Mouse (Mus musculus): ENCODE data around the gene Zfyve27.

Gene Zfyve27

DNA sequence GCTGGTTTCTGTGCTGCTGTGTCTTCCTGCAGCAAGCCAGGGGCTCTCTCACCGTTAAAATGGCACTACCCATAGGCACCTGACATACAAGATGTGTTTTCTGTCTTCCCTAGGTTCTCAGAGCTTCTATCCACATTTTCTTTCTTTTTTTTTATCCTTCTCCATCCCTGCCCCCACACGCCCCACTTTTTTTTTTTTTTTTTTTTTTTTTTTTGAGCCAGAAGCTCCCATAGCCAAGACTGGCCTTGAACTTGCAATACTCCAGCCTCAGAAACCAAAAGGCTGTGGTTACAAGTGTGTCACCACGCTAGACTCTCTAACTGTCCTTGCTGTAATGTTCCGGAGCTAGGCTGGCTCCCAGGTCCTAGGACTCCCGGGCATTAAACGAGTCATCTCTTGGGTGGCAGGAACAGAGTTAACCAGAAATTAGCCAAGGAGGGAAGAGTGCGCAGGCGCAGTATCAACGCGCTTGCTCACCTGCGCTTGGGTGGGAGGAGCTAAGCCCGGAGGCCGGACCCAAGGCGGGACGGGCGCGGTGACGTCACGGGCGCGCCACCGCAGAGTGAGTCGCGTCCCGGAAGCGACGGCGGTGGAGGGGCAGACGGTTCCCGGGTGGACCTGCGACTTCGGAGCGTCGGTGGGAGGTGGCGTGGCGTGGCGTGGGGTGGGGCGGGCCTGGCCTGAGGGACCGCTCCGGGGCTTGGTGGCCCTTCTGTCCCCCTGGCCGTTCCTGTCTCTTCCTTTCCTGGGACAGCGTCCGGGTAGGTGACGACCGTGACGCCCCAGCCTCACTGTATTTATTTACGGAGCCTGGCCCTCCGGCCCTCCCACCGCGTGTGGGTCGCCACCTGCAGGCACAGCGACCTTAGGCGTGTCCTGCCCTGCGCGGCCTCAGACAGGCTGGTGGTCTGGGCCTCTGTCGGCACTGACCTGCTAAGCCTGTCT, 6.5 kb downstream of the Zfyve27 start:
- DNase-seq (ENCODE audit: extremely low read depth, low read depth, low spot score): peak; percentile 58

DNA sequence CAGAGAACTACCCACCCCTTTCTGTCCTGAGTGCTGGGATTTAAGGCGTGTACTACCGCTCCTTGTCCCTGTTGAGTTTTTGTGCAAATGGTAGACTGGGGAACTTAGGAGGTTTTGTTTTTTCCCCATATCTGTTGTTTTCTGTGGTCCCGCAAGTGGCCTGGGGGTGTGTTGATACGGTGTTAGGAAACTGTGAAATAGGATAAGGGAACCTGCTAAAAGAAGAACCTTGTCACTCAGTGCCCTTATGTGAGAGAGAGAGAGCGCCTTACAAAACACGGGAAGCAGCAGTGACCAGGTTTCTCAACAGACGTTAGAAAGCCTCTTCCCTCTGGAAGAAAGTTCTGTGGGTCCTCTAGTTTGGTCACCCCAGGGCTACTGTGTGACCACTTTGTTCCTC, 13.1 kb downstream of the Zfyve27 start:
- DNase-seq (ENCODE audit: extremely low read depth, low read depth, low spot score): no peak

DNA sequence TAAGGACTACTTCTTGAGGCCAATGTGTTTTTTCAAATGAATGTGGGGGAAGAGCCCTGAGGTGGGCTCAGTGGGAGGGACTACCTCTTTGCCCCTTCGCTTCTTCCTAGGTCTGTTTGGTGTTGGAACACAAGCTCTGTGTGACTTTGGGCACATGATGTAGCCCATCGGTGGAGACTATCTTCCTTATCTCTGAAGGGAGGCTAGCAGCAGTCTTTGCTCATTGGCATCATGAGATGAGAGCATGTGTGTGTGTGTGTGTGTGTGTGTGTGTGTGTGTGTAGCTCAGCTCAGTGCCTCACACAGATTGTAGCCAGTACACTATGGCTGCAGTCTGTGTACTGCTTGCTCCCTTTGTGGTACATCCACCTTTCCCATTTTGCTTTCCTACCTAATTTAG, 13.7 kb downstream of the Zfyve27 start:
- DNase-seq (ENCODE audit: extremely low read depth, low read depth, low spot score): no peak

DNA sequence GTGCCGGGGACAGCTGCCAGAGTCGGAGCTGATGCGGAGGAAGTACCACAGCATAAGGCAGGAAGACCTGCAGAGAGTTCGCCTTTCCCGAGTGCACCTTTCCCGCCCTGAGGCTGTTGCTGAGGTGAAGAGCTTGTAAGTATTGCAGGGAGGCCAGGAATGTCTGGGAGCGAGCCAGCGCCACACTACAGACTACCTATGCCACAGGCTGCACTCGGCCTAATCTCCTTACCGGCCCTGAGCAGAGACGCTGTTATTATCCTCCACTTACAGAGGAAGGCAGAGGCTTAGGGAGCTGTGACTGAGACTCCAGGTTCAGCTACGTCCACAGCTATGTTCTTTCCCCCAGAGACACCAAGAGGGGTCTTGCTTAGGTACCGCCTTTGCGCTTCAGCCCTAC, 15.6 kb downstream of the Zfyve27 start:
- DNase-seq (ENCODE audit: extremely low read depth, low read depth, low spot score): no peak

DNA sequence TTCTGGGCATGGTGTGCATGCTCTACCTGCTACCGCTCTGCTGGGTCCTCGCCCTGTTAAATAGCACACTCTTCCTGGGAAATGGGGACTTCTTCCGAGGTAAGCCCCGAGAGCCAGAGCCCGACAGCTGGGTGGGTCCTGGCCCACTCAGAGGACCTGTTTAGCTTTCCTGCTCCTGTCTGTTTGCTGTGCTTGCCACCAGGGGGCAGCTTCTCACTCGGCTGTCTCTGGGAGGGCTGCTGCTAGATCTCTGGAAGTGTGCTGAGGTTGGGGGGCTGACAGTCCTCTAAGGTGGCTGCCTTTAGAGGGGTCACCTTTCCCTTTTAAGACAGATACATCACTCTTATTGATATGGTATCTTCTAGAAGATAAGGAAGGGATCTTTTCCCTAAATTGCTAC, 18.9 kb downstream of the Zfyve27 start:
- no peak for DNase-seq (ENCODE audit: extremely low read depth, low read depth, low spot score)

DNA sequence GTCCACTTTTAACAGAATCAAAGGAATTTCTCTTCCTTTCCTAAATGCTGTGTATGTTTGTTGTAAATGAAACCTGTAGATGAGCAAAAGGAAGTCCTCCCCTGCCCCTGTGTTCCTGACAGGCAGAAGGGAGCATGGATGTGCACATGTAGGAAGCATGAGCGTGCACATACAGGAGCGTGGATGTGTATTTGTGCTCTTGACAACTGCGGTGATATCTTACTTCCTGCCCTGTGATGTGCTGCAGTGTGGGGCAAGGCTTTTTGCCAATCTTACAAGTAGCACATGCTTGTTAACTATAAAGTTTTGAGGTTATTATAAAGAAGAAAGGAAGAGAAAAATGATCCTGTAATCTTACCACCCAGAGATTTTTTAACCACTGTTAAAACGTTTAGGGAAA, 26.0 kb downstream of the Zfyve27 start:
- no peak for DNase-seq (ENCODE audit: extremely low read depth, low read depth, low spot score)

DNA sequence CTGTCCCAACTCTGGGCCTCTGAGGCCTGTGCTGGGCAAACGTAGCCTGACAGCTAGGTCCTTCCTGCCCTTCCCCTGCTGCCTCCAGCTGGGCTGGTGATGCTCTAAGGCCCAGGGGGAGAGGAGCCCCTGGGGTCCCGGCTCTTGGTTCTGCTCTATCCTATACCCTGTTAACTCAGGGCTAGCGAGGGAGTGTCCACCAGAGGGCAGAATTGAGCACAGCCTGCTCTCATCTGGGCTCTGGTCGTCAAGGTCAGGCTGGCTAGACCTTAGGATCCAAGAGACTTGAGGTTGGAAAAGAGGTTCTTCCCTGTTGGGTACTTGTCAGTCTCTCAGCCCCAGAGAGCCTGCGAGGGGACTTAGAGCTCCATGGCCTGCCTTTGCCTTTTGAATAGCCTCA, 26.7 kb downstream of the Zfyve27 start:
- no peak for DNase-seq (ENCODE audit: extremely low read depth, low read depth, low spot score)

DNA sequence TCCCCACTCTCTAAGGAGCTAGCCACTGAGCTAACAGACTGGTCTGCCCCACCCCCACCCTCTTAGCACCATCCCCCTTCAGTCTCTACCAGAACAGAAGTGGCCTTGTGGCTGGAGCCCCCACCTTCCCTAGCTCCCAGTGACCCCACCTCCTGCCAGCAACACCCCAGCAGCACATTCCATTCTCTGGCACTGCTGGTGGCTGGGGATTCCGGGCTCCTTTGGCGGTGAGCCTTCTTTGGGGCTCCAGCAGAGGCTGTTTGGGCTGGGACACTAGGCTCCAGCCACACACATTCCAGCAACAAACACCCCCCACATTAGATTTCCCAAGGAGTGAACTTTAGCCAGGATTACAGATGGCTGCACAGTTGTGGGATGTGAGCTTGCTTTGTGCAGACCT, 29.6 kb downstream of the Zfyve27 start:
- no peak for DNase-seq (ENCODE audit: extremely low read depth, low read depth, low spot score)

DNA sequence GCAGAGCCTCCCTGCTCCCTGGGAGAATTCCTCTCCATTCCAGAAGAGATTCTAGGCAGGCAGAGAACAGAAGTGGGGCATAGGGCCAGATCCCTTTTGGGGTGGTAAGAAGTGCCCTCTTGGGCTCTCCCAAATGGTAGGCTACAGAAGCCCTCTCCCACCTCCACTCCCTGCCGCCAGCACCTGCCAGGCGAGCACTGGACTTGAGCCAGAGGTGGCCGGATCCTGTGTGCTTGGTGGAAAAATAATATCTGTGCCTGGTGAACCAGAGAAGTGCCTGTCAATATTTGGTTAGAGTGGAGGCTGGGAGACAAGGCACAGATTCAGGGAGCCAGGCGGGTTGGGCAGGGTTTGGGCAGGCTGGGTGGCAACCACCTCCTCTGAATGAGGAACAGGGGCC, 32.6 kb downstream of the Zfyve27 start:
- no peak for DNase-seq (ENCODE audit: extremely low read depth, low read depth, low spot score)

DNA sequence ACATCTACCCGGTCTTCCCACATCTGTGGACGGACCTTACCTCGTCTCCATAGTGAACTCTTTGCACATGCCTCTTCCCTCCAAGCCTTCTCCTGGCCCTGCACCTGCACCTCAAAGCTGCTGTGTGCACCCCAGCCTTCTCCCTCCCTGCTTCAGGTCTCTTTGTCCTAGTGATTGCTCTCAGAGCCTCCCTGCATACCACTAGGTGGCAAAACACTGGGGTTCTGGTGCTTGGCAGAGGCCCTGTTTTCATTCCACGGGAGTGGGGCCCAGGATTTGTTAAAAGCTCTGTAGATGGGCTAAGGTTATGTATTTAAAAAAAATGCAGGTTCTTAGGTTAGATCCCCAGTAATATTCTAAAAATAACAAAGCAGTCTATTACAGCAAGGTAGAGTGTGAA, 33.3 kb downstream of the Zfyve27 start:
- DNase-seq (ENCODE audit: extremely low read depth, low read depth, low spot score): no peak

DNA sequence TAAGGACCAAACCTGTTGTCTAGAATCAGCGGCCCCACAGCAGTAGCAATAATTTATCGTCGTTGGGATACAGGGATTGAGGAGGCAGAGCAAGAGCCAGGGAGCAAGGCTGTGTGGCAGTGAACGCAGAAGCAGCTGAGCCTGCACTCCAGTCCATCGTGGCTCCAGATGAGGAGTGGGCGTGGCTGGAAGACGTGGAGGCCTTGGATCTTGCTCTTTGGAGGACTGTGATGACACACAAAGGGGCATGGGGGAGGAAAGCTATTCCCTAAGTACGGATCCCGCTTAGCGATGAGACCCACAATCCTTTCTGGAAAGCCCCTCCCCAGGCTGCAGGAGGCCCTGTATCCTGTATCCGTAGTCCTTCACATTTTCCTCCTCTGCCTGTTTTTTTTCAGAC, 34.3 kb downstream of the Zfyve27 start:
- DNase-seq (ENCODE audit: extremely low read depth, low read depth, low spot score): no peak

DNA sequence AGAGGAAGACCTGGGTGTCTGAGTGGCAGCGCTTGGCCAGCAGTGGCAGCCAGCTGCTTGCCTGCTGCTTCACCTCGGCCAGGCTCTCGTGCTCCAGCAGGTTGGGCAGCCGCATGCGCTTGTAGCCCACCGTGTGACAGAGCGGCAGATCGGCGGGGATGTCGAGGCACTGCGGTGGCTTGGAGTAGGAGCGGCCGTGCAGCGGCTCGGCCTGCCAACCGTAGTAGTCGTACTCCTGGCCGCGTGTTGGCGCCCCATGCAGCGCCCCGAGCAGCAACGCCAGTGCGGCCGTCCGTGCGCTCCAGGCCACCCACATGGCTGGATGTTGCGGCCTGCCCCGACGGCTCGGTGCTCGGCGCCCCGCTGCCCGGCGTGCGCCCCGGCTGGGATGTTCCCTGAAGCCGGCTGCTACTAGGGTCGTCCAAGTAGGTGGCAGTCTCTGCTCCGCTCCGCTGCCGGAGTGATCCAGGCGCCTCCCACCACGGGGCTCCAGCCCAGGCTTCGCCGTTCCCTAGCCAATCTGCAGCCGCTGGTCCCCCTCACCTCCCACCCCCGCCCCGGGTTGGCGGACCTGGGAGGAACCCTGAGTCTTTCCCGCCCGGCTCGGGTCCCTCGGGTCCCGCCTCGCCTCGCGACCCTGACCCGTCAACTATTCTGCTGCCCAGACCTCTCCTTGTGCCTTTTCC, 38.1 kb downstream of the Zfyve27 start, which contains the start of gene Sfrp5:
Sfrp5 (minus strand) TSS at position 557 of the 686 bp plus-strand sequence.
- DNase-seq (ENCODE audit: extremely low read depth, low read depth, low spot score): no peak

DNA sequence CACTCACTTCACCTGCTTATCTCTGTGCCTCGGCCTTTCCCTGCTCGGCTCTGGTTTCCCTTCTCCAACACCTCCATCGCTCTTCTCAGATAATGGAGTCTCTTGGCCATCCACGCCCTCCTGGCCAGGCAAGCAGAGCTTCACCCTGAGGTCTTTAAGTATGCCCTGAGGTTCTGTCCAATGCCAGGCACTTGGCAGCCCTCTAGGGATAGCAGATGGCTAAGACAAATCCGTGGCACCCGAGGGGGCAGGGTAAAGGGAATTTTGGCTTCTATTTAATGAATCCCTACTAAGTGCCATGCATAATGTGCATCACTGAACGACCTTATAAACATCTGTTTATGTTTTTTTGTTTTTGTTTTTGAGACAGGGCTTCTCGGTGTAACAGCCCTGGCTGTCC, 38.7 kb downstream of the Zfyve27 start:
- no peak for DNase-seq (ENCODE audit: extremely low read depth, low read depth, low spot score)

DNA sequence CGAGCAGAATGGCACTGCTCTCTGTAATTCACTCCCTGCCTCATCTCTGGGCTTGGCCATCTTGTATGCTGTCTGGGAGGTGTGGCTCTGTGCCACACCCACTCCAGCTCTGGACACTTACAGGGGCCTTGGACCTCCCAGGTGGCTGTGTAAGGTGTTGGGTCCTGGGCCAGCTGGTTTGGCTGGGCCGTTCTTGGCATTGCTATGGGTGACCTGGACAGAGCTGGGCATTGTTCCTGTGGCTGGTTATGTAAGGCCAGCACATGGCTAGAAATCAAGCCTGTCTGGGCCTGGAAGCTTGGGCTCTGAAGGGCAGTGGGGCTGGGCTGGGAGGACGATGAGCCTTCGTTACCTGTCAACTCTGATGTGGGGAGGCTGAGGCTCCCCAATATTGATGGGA, 40.6 kb downstream of the Zfyve27 start:
- no peak for DNase-seq (ENCODE audit: extremely low read depth, low read depth, low spot score)

DNA sequence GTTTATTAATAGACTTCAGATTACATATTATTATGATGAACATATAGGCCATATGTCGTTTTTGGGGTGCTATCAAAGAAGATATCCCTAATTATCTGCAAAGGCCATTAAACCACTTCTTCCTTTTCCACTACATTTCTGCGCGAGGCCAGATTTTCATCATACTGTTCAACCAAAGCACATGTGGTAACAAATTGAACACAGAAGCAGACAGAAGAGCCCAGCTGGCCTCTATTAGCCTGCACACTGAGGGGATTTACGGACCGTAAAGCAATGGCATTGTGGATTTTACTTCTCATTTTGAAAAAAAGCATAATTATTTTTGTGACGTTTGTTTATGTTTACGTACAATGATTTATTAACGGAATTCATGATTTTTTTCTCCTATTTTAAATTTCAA, 41.5 kb downstream of the Zfyve27 start:
- no peak for DNase-seq (ENCODE audit: extremely low read depth, low read depth, low spot score)

DNA sequence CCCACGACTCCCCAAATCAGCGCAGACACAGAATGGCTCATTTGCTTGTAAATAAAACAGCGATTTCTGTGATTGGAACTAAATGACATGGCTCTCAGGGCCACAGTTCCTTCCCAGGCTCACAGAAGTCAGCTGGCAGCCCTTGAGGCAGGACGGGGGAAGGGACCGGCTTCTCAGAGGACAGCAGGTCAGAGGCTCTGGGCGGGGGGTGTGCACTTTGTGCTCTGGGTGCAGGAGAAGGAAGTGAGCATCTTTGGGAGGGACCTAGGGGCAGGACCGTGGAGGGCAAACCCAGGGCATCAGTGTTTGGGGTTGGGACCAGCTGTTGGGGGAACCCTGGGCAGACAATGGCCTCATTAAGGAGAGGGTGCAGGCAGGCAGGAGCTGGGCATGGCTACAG, 45.7 kb downstream of the Zfyve27 start:
- DNase-seq (ENCODE audit: extremely low read depth, low read depth, low spot score): no peak

DNA sequence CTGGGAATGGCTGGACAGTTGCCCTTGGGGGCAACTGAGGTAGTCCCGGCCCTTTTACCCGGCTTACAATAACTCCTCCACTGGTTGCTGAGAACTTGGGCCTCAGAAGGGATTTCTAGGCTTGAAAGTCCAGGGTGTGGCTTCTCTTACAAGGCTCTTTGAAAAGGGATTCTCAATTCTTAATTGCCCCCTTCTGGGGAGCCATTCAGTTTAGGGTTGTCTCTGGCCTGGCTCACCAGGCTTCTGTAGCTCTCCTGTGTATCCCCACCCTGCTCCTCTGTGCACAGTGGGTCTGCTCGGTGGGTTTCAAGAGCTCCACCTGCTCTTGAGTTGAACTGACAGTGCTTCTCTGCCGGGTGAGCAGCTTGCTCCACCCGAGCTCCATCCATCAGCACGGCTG, 46.2 kb downstream of the Zfyve27 start:
- DNase-seq (ENCODE audit: extremely low read depth, low read depth, low spot score): no peak

DNA sequence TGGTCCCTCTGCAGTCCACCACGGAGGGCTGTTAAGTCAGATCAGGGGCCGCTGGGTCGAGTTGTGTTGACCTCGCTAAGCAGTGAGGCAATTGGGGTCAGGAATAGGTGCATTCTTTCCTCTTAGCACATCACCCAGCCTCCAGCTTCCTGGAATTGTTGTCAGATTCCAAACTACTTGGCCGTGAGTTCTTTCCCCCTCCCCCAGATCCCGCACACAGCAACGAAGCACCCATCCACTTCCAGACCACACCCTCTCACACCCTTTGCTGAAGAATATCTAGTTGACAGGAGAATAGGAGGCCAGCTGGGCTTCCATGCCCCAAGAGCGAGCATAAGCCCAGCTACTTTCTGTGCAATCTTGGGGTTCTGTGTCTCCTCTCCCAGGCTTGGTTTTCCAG, 48.2 kb downstream of the Zfyve27 start:
- DNase-seq (ENCODE audit: extremely low read depth, low read depth, low spot score): no peak

DNA sequence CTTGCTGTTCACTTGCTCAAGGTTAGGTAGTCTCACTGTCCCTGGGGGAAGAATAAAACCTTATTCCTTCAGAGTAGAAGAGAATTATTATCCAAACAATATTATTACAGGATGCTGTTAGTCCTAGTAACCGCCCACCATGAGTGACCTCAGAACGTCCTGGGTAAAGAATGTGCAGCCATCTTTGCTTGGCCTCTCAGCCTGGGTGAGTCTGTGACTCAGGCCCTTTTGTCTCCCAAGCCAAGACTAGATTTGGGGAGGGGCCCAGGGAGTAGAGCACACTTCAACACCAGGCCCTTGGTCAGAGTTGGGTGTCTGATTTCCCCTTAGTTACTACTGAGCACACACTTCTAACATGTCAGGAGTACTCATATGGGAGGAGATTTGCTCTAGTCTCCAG, 50.9 kb downstream of the Zfyve27 start:
- DNase-seq (ENCODE audit: extremely low read depth, low read depth, low spot score): no peak

DNA sequence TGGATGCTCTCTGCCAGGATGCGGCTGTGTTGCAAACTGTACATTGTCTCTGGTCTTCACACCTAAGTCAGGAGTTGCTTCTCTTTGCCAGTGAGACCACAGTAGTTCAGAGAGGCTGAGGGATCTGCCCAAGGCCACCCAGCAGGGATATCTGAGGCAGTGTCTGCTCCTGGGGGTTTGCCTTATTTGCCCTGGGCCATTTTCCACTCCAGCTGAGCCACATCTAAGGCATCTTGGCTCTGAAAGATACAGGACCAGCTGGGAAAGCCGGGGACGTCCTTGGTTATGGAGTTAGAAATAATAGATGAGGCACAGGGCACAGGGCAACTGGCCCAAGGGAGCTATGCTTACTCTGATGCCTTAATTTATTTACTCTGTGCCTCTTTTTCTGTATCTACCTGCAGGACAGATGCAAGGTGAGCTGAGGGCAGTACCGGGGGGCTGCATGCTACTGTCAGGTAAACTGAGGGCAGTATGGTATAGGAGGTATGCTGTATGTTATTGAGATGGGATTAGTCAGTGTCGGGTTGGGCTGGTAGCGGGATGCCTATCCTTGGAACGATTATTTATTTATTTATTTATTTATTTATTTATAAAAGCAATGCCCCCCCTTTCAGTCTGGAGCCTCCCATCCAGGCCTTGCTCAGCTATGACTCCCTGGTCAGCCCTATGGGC, 53.1 kb downstream of the Zfyve27 start:
- DNase-seq (ENCODE audit: extremely low read depth, low read depth, low spot score): no peak

DNA sequence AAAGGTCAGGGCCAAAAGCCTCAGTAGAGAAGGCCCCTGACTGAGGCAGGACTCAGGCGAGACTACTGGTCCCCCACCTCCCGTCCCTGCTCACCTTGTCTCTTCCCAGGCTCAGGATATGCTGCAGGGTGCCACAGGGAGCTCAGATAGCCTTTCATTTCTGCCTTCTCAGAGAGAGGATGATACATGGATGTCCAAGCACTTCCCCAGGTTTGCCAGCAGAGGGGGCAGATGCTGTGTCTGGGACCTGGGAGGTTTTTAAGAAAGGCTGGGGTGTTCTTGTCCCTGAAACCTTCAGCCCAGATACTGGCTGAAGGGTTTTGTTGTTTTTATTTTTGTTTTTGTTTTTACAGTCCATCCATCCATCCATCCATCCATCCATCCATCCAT, 53.6 kb downstream of the Zfyve27 start:
- DNase-seq (ENCODE audit: extremely low read depth, low read depth, low spot score): no peak

DNA sequence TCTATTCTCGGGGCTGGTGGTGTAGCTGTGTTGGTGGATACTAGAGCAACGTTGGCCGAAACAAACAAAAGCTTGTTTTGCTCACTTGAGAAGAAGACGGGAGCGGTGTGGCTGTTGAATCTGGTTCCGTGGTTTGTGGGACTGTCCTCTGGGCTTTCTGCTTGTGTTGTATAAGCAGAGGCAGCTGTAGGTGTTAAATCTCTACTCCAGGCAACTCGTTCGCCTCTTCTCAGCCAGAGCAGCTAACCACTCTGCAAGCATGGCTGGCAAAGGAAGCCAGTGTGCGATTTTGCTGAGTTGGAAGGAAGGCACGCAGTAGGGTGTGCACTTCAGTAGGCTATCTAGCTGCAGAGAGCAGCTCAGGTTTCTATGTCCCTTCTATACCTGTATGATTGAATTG, 62.7 kb downstream of the Zfyve27 start:
- DNase-seq (ENCODE audit: extremely low read depth, low read depth, low spot score): no peak
